Mouse (Mus musculus) small intestine, adult 2 months (tissue): ENCODE data around the gene Med12.

ENCODE experiments used
- CTCF ChIP-seq: fragments of 200-500 bp; IDR thresholded peaks from 2 replicates; pipeline ENCODE4 v1.5.1; 2012; ENCODE audit warnings: low read depth, mild to moderate bottlenecking, control low read depth, inconsistent platforms, low read length, moderate library complexity, mixed read lengths; ENCODE audit not compliant: insufficient replicate concordance, insufficient read length; ENCODE audit errors: extremely low read depth
- POLR2A ChIP-seq: fragments of 200-500 bp; IDR thresholded peaks from 2 replicates; pipeline ENCODE4 v1.6.1; 2012; ENCODE audit warnings: low read depth, mild to moderate bottlenecking, control low read depth, inconsistent platforms, low read length, moderate library complexity

GRCm38 (mm10) chrX:101299055-101299454 is 25.2 kb downstream of the Med12 start, which contains the start of gene Nlgn3:
- no peak for TF ChIP-seq POLR2A
- no peak for TF ChIP-seq CTCF
